Mouse (Mus musculus): ENCODE measurements around the gene Alkbh3.
A peak's percentile ranks its signal among the peaks of the same experiment; 100 is the strongest.

Alkbh3 gene

DNA sequence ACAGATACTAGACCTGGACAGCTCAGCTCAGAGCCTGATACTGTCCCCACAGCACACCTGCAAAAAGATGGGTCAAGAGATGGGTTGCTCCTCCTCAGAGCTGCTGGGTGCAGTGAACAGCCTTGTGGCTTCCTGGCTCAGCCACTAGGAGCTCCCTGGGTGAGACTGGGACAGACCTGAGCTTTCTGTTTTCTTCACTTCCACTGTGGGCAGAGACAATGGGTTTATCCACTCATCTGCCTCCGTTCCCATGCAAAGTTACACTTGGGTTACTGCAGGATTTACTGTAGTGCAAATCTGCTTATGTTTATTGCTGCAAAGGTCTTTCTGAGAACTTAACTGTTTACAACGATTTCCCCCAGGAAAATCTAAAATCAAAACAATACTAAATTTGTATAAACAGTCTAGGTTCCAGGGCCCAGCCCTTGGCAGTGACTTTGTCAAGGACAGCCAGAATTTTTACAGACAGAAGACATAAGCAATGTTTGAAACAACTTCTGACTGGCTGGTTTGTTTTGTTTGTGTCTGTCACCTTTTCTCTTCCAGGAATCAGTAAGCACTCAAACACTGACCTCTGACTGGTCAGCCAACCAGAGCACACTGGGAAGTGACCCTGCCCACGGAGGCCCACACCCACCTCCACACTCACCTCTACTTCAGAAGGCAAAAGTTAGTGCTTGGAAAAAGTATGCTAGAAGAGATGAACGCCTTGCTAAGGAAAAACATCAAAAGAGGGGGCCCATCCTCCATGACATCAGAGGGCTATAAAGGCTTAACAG, 28.0 kb downstream of the Alkbh3 start:
- Histone ChIP-seq H3K9me3 (ENCODE audit: low read length) (no peaks in the 10 kb centered on the region), H3K36me3 (ENCODE audit: insufficient read depth, low read length) (peaks cover 96% of the 10 kb centered on the region), H3K4me1 (replicated peaks; ENCODE audit: low read depth, low read length) (peaks cover 10% of the 10 kb centered on the region; the same call in 1 of the 2 replicates), H3K27me3 (ENCODE audit: insufficient read depth, low read length) (peaks cover 3% of the 10 kb centered on the region), H3K4me3 (replicated peaks; ENCODE audit: low read length) (no peak overlapping the region)
- TF ChIP-seq NANOG (IDR thresholded peaks at IDR 0.05; ENCODE audit: borderline replicate concordance, low read length) (no peak), POU5F1 (IDR thresholded peaks at IDR 0.05; ENCODE audit: borderline replicate concordance, low read length) (no peak), CTCF (conservative IDR thresholded peaks at IDR 0.05; ENCODE audit: low read length) (no peak)

GRCm38 (mm10) chr2:93979249-93980120, 31.1 kb downstream of the Alkbh3 start:
- Histone ChIP-seq H3K27me3 (ENCODE audit: insufficient read depth, low read length) (peaks cover 12% of the 10 kb centered on the region), H3K9me3 (ENCODE audit: low read length) (no peaks in the 10 kb centered on the region), H3K36me3 (ENCODE audit: insufficient read depth, low read length) (peaks cover 65% of the 10 kb centered on the region), H3K4me3 (replicated peaks; ENCODE audit: low read length) (no peak overlapping the region), H3K4me1 (replicated peaks; ENCODE audit: low read depth, low read length) (peaks cover 40% of the 10 kb centered on the region)
- no peak for TF ChIP-seq NANOG (IDR thresholded peaks at IDR 0.05; ENCODE audit: borderline replicate concordance, low read length)
- no peak for TF ChIP-seq POU5F1 (IDR thresholded peaks at IDR 0.05; ENCODE audit: borderline replicate concordance, low read length)
- no peak for TF ChIP-seq CTCF (conservative IDR thresholded peaks at IDR 0.05; ENCODE audit: low read length)

GRCm38 (mm10) chr2:93976436-93977252, 34.0 kb downstream of the Alkbh3 start:
- Histone ChIP-seq H3K4me1 (replicated peaks; ENCODE audit: low read depth, low read length) (peaks cover 40% of the 10 kb centered on the region), H3K9me3 (ENCODE audit: low read length) (no peaks in the 10 kb centered on the region), H3K27me3 (ENCODE audit: insufficient read depth, low read length) (peaks cover 33% of the 10 kb centered on the region), H3K4me3 (replicated peaks; ENCODE audit: low read length) (peak overlapping the region; percentile 71), H3K36me3 (ENCODE audit: insufficient read depth, low read length) (peaks cover 37% of the 10 kb centered on the region)
- TF ChIP-seq CTCF (conservative IDR thresholded peaks at IDR 0.05; ENCODE audit: low read length) (no peak), NANOG (IDR thresholded peaks at IDR 0.05; ENCODE audit: borderline replicate concordance, low read length) (no peak)

- Histone ChIP-seq H3K9me3 (ENCODE audit: low read length) (no peaks in the 10 kb centered on the region), H3K27me3 (ENCODE audit: insufficient read depth, low read length) (peaks cover 40% of the 10 kb centered on the region), H3K4me3 (replicated peaks; ENCODE audit: low read length) (peak overlapping the region; percentile 71), H3K4me1 (replicated peaks; ENCODE audit: low read depth, low read length) (peaks cover 40% of the 10 kb centered on the region), H3K36me3 (ENCODE audit: insufficient read depth, low read length) (peaks cover 28% of the 10 kb centered on the region)
- TF ChIP-seq POU5F1 (IDR thresholded peaks at IDR 0.05; ENCODE audit: borderline replicate concordance, low read length) = no peak
- no peak for TF ChIP-seq CTCF (conservative IDR thresholded peaks at IDR 0.05; ENCODE audit: low read length)
- no peak for TF ChIP-seq NANOG (IDR thresholded peaks at IDR 0.05; ENCODE audit: borderline replicate concordance, low read length)
These were observed 34.8 kb downstream of the Alkbh3 start for GRCm38 (mm10) chr2:93975526-93976435.

DNA sequence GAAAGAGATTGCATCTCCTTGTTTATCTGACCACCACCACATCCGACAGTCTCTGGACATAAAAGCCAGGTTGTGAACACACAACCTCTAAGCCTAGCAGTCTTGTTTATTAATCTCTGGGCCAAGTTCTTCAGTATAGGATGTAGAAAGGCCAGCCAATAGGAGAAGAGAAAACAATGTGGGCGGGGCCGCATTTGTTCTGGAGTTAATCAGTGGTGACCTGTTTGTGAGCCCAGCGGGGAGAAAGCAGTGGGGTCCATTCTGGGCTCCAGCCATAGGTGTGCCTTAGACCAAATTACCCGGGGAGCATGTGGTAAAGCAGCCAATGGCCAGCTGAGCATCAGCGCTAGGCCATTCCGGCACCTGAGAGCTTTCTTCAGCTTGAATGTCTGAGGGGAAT, 35.6 kb downstream of the Alkbh3 start:
- Histone ChIP-seq H3K4me1 (replicated peaks; ENCODE audit: low read depth, low read length) (peaks cover 38% of the 10 kb centered on the region), H3K4me3 (replicated peaks; ENCODE audit: low read length) (no peak overlapping the region; the same call in 1 of the 2 replicates), H3K36me3 (ENCODE audit: insufficient read depth, low read length) (peaks cover 21% of the 10 kb centered on the region), H3K9me3 (ENCODE audit: low read length) (no peaks in the 10 kb centered on the region), H3K27me3 (ENCODE audit: insufficient read depth, low read length) (peaks cover 40% of the 10 kb centered on the region)
- TF ChIP-seq POU5F1 (IDR thresholded peaks at IDR 0.05; ENCODE audit: borderline replicate concordance, low read length) (no peak), CTCF (conservative IDR thresholded peaks at IDR 0.05; ENCODE audit: low read length) (no peak), NANOG (IDR thresholded peaks at IDR 0.05; ENCODE audit: borderline replicate concordance, low read length) (no peak)

GRCm38 (mm10) chr2:93971647-93972046, 39.0 kb downstream of the Alkbh3 start:
- Histone ChIP-seq H3K4me1 (replicated peaks; ENCODE audit: low read depth, low read length) (peaks cover 21% of the 10 kb centered on the region), H3K9me3 (ENCODE audit: low read length) (no peaks in the 10 kb centered on the region), H3K4me3 (replicated peaks; ENCODE audit: low read length) (no peak overlapping the region), H3K36me3 (ENCODE audit: insufficient read depth, low read length) (no peaks in the 10 kb centered on the region), H3K27me3 (ENCODE audit: insufficient read depth, low read length) (peaks cover 28% of the 10 kb centered on the region)
- TF ChIP-seq CTCF (conservative IDR thresholded peaks at IDR 0.05; ENCODE audit: low read length) (no peak), NANOG (IDR thresholded peaks at IDR 0.05; ENCODE audit: borderline replicate concordance, low read length) (no peak), POU5F1 (IDR thresholded peaks at IDR 0.05; ENCODE audit: borderline replicate concordance, low read length) (no peak)

- Histone ChIP-seq H3K9me3 (ENCODE audit: low read length) (peaks cover 8% of the 10 kb centered on the region; the same call in 1 of the 2 replicates), H3K27me3 (ENCODE audit: insufficient read depth, low read length) (peaks cover 15% of the 10 kb centered on the region), H3K4me3 (replicated peaks; ENCODE audit: low read length) (no peak overlapping the region), H3K4me1 (replicated peaks; ENCODE audit: low read depth, low read length) (peaks cover 17% of the 10 kb centered on the region), H3K36me3 (ENCODE audit: insufficient read depth, low read length) (no peaks in the 10 kb centered on the region)
- no peak for TF ChIP-seq POU5F1 (IDR thresholded peaks at IDR 0.05; ENCODE audit: borderline replicate concordance, low read length)
- no peak for TF ChIP-seq NANOG (IDR thresholded peaks at IDR 0.05; ENCODE audit: borderline replicate concordance, low read length)
- no peak for TF ChIP-seq CTCF (conservative IDR thresholded peaks at IDR 0.05; ENCODE audit: low read length)
These were observed 46.0 kb downstream of the Alkbh3 start for GRCm38 (mm10) chr2:93964494-93965160.

Measured in E14TG2a.4 (cell line).